Mouse (Mus musculus): ENCODE results near the gene Snx5.

- no peak for TF ChIP-seq CTCF (IDR thresholded peaks at IDR 0.05; ENCODE audit: low read depth, low read length)
- no peak for TF ChIP-seq POLR2A (IDR thresholded peaks at IDR 0.05; ENCODE audit: extremely low read depth, insufficient read depth, low read length)
These were observed 42.0 kb downstream of the Snx5 start for GRCm38 (mm10) chr2:144228521-144229346.

Measured in liver, adult 2 months (tissue).